Mouse (Mus musculus) MEL (cell line): ENCODE measurements around the gene Igfals.

Experiments used
- CTCF ChIP-seq, 3 experiments: IDR thresholded peaks in 2 of 3; conservative IDR thresholded peaks in 1 of 3; 2 replicates each; pipeline ENCODE4 v1.5.1; 2011 to 2012; ENCODE audit warnings: low read length in 3 of 3, low read depth in 2 of 3, mild to moderate bottlenecking in 2 of 3, improper control_type of control experiment in 1 of 3, inconsistent platforms in 1 of 3, mixed read lengths in 1 of 3, moderate library complexity in 1 of 3; ENCODE audit not compliant: control insufficient read depth in 1 of 3, insufficient read depth in 1 of 3, poor library complexity in 1 of 3, severe bottlenecking in 1 of 3
- EP300 ChIP-seq, 2 experiments: IDR thresholded peaks; 2 replicates each; pipeline ENCODE4 v1.6.1; 2011; ENCODE audit warnings: improper control_type of control experiment in 2 of 2, low read length in 2 of 2, low read depth in 1 of 2, mild to moderate bottlenecking in 1 of 2
- ETS1 ChIP-seq: IDR thresholded peaks from 2 replicates; pipeline ENCODE4 v1.6.1; 2012; ENCODE audit warnings: low read depth, mild to moderate bottlenecking, inconsistent platforms, low read length, improper control_type of control experiment, moderate library complexity
- MAFK ChIP-seq: IDR thresholded peaks from 2 replicates; pipeline ENCODE4 v1.6.1; 2011; ENCODE audit warnings: low read depth, mild to moderate bottlenecking, low read length, improper control_type of control experiment, borderline replicate concordance
- POLR2A ChIP-seq, 2 experiments: IDR thresholded peaks; 2 replicates each; pipeline ENCODE4 v1.6.1; 2011 to 2012; ENCODE audit warnings: low read length in 2 of 2, mild to moderate bottlenecking in 2 of 2, control low read depth in 1 of 2, improper control_type of control experiment in 1 of 2, low read depth in 1 of 2, moderate library complexity in 1 of 2; ENCODE audit not compliant: control insufficient read depth in 1 of 2, insufficient read depth in 1 of 2, poor library complexity in 1 of 2
- POLR2AphosphoS2 ChIP-seq: IDR thresholded peaks from 2 replicates; pipeline ENCODE4 v1.6.1; 2011; ENCODE audit warnings: low read length, improper control_type of control experiment
- RAD21 ChIP-seq: IDR thresholded peaks from 2 replicates; pipeline ENCODE4 v1.6.1; 2011; ENCODE audit warnings: mild to moderate bottlenecking, low read depth, low read length, improper control_type of control experiment
- TCF12 ChIP-seq: IDR thresholded peaks from 2 replicates; pipeline ENCODE4 v1.6.1; 2014; ENCODE audit warnings: low read depth, mild to moderate bottlenecking, inconsistent platforms, low read length, improper control_type of control experiment, moderate library complexity
- ZC3H11A ChIP-seq: IDR thresholded peaks from 2 replicates; pipeline ENCODE4 v1.6.1; 2012; ENCODE audit warnings: low read depth, mild to moderate bottlenecking, inconsistent platforms, low read length, improper control_type of control experiment

DNA sequence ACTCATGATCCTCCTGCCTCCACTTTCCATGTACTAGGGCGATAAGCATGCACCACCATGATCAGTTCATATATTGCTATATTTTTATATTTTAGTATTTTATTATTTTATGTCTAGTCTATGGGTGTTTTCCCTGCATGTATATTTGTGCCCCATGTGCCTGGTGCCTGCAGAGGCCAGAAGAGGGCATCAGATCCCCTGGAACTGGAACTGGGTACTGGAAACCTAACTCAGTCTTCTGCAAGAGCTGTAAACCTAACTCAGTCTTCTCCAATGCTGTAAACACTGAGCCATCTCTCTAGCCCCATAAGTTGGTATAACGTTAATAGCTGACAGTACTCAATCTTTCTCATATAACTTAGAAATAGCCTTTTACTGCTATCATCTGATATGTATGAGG lies 23.2 kb upstream of the Igfals start:
- TF ChIP-seq POLR2AphosphoS2, result no peak
- peak; percentile 6 to 54 (median 51); a peak in 4 of 6 replicates for TF ChIP-seq CTCF (IDR thresholded peaks at IDR 0.05 in 2 of 3, conservative IDR thresholded peaks at IDR 0.05 in 1 of 3; ENCODE audit: control insufficient read depth in 1 of 3, insufficient read depth in 1 of 3, low read depth in 2 of 3, low read length in 3 of 3, poor library complexity in 1 of 3, severe bottlenecking in 1 of 3)
- peak; percentile 58 for TF ChIP-seq RAD21
- no peak for TF ChIP-seq TCF12
- peak; percentile 23; the same call in 1 of the 2 replicates for TF ChIP-seq ZC3H11A
- no peak for TF ChIP-seq EP300 (IDR thresholded peaks at IDR 0.05; ENCODE audit: low read depth in 1 of 2, low read length in 2 of 2)
- no peak for TF ChIP-seq POLR2A (IDR thresholded peaks at IDR 0.05; ENCODE audit: control insufficient read depth in 1 of 2, insufficient read depth in 1 of 2, low read depth in 1 of 2, low read length in 2 of 2, poor library complexity in 1 of 2)
- TF ChIP-seq MAFK, result no peak
- no peak for TF ChIP-seq ETS1
